Mouse (Mus musculus) kidney, postnatal 0 days (tissue): ENCODE results near the gene Agpat4. TPM values are rescaled to one million over a fixed set of nuclear protein-coding genes. Genes with fewer than 3 reads are reported as not detected.

Experiments
- ATAC-seq: fragments of 200-750 bp; cut with Nextera tagmentation; replicated peaks from 2 replicates; pipeline ENCODE4 v1.8.0; 2017; ENCODE audit warnings: low read depth, moderate number of reproducible peaks, moderate TSS enrichment, moderate library complexity; ENCODE audit not compliant: low FRiP score
- DNase-seq: peaks from one replicate; pipeline ENCODE4 v3.0.0-alpha.2; 2016; ENCODE audit warnings: low spot score
- H3K27ac ChIP-seq: fragments of 300-500 bp; sonication (generic); 2 replicates; pipeline ENCODE4 v1.5.1; 2014; ENCODE audit warnings: mild to moderate bottlenecking
- H3K27me3 ChIP-seq: fragments of 300-500 bp; sonication (generic); 2 replicates; pipeline ENCODE4 v1.6.1; 2014; ENCODE audit warnings: low read length, mixed read lengths; ENCODE audit not compliant: insufficient read depth
- H3K36me3 ChIP-seq: fragments of 300-500 bp; sonication (generic); 2 replicates; pipeline ENCODE4 v1.6.1; 2014; ENCODE audit warnings: low read length, mixed read lengths; ENCODE audit not compliant: insufficient read depth
- H3K4me1 ChIP-seq: fragments of 300-500 bp; sonication (generic); replicated peaks from 2 replicates; pipeline ENCODE4 v1.6.1; 2014; ENCODE audit warnings: antibody characterized with exemption, low read length, mixed read lengths; ENCODE audit not compliant: insufficient read depth
- H3K4me2 ChIP-seq: fragments of 300-500 bp; sonication (generic); 2 replicates; pipeline ENCODE4 v1.6.1; 2014; ENCODE audit warnings: mild to moderate bottlenecking, low read length, moderate library complexity, mixed read lengths
- H3K4me3 ChIP-seq: fragments of 300-500 bp; sonication (generic); replicated peaks from 2 replicates; pipeline ENCODE4 v1.5.1; 2014; ENCODE audit warnings: low read depth, low read length
- H3K9ac ChIP-seq: fragments of 300-500 bp; sonication (generic); 2 replicates; pipeline ENCODE4 v1.6.1; 2014; ENCODE audit warnings: low read depth, low read length
- H3K9me3 ChIP-seq: fragments of 300-500 bp; sonication (generic); replicated peaks from 2 replicates; pipeline ENCODE4 v1.6.1; 2016; ENCODE audit warnings: low read length, inconsistent platforms, mixed read lengths
- CTCF ChIP-seq: IDR thresholded peaks from 2 replicates; pipeline ENCODE4 v1.5.1; 2016; ENCODE audit warnings: antibody characterized with exemption, low read depth, mild to moderate bottlenecking, moderate library complexity
- WGBS: fragments of 180-500 bp; shearing (Covaris S2); extraction: QIAGEN DNeasy Blood & Tissue Kit; methylation state at CpG from one replicate; pipeline ENCODE4 v1.1.7; 2014; 5-methylcytosine and 5-hydroxymethylcytosine counted together
- polyA plus RNA-seq: library from polyadenylated mRNA; unstranded; fragments of >200 nt; fragmentation: Nextera tagmentation; extraction: Ambion mirVana; gene quantifications from 2 replicates; pipeline ENCODE4 v1.2.1, GENCODE M21; 2015

The Agpat4 gene
- polyA plus RNA-seq, 1 experiment from 2014 or later, result 15.5 TPM

GRCm38 (mm10) chr17:12157203-12157602 is 38.7 kb downstream of the Agpat4 start:
- ATAC-seq, result no peak
- WGBS, result 82% methylated on average over 2 of the region's 2 CpGs
- Histone ChIP-seq H3K4me1 (no peaks in the 10 kb centered on the region), H3K27ac (no peak overlapping the region), H3K4me2 (no peak overlapping the region), H3K27me3 (no peaks in the 10 kb centered on the region), H3K36me3 (peaks cover 9% of the 10 kb centered on the region; the same call in 1 of the 2 replicates), H3K4me3 (no peak overlapping the region), H3K9me3 (no peaks in the 10 kb centered on the region), H3K9ac (no peak overlapping the region)
- no peak for DNase-seq
- TF ChIP-seq CTCF, result no peak

- WGBS, result 94% methylated on average over 16 of the region's 16 CpGs
- Histone ChIP-seq H3K27ac (no peak overlapping the region), H3K4me2 (no peak overlapping the region), H3K9ac (no peak overlapping the region), H3K4me3 (no peak overlapping the region), H3K4me1 (peaks cover 5% of the 10 kb centered on the region), H3K36me3 (no peaks in the 10 kb centered on the region), H3K27me3 (no peaks in the 10 kb centered on the region), H3K9me3 (no peaks in the 10 kb centered on the region)
- DNase-seq (no peak), ATAC-seq (no peak)
- TF ChIP-seq CTCF, result no peak
Observed at GRCm38 (mm10) chr17:12159187-12160060, 40.9 kb downstream of the Agpat4 start.

- no peaks in the 10 kb centered on the region for H3K36me3 ChIP-seq
- ATAC-seq (no peak), DNase-seq (no peak)
- WGBS, result 89% methylated on average over 5 of the region's 5 CpGs
- H3K9me3 ChIP-seq, result no peaks in the 10 kb centered on the region
- H3K4me3 ChIP-seq, result no peak overlapping the region
- H3K9ac ChIP-seq, result no peak overlapping the region
- no peak for TF ChIP-seq CTCF
- no peak overlapping the region for H3K4me2 ChIP-seq
- peaks cover 5% of the 10 kb centered on the region for H3K4me1 ChIP-seq
- H3K27me3 ChIP-seq, result no peaks in the 10 kb centered on the region
- H3K27ac ChIP-seq, result no peak overlapping the region
Observed at GRCm38 (mm10) chr17:12160061-12160421, 41.5 kb downstream of the Agpat4 start.

- Histone ChIP-seq H3K36me3 (no peaks in the 10 kb centered on the region), H3K4me1 (peaks cover 5% of the 10 kb centered on the region), H3K4me2 (no peak overlapping the region), H3K27ac (no peak overlapping the region), H3K9ac (no peak overlapping the region), H3K4me3 (no peak overlapping the region), H3K27me3 (no peaks in the 10 kb centered on the region), H3K9me3 (no peaks in the 10 kb centered on the region)
- WGBS, result 93% methylated on average over 2 of the region's 2 CpGs
- no peak for ATAC-seq
- no peak for TF ChIP-seq CTCF
- no peak for DNase-seq
Observed at GRCm38 (mm10) chr17:12160540-12160939, 42.0 kb downstream of the Agpat4 start.

- peak; percentile 43 for DNase-seq
Observed at GRCm38 (mm10) chr17:12160984-12161764, 42.7 kb downstream of the Agpat4 start.

GRCm38 (mm10) chr17:12161877-12162276 is 43.4 kb downstream of the Agpat4 start:
- H3K4me2 ChIP-seq, result no peak overlapping the region
- H3K9ac ChIP-seq, result no peak overlapping the region
- H3K4me1 ChIP-seq, result peaks cover 5% of the 10 kb centered on the region
- H3K9me3 ChIP-seq, result no peaks in the 10 kb centered on the region
- DNase-seq, result no peak
- no peaks in the 10 kb centered on the region for H3K36me3 ChIP-seq
- no peak for TF ChIP-seq CTCF
- 92% methylated on average over 7 of the region's 7 CpGs for whole genome bisulfite sequencing
- ATAC-seq, result no peak
- H3K27me3 ChIP-seq, result no peaks in the 10 kb centered on the region
- no peak overlapping the region for H3K27ac ChIP-seq
- no peak overlapping the region for H3K4me3 ChIP-seq

More at GRCm38 (mm10) chr17:12160984-12161764, 42.7 kb downstream of the Agpat4 start:
- no peak; the same call in 1 of the 2 replicates for ATAC-seq
- TF ChIP-seq CTCF, result no peak
- no peaks in the 10 kb centered on the region for H3K36me3 ChIP-seq
- H3K4me3 ChIP-seq, result no peak overlapping the region
- H3K9me3 ChIP-seq, result no peaks in the 10 kb centered on the region
- H3K4me1 ChIP-seq, result peaks cover 5% of the 10 kb centered on the region
- no peaks in the 10 kb centered on the region for H3K27me3 ChIP-seq
- no peak overlapping the region for H3K9ac ChIP-seq
- WGBS, result 62% methylated on average over 13 of the region's 13 CpGs
- H3K27ac ChIP-seq, result no peak overlapping the region
- H3K4me2 ChIP-seq, result no peak overlapping the region
